Mouse (Mus musculus): ENCODE results near the gene Apeh.

DNA sequence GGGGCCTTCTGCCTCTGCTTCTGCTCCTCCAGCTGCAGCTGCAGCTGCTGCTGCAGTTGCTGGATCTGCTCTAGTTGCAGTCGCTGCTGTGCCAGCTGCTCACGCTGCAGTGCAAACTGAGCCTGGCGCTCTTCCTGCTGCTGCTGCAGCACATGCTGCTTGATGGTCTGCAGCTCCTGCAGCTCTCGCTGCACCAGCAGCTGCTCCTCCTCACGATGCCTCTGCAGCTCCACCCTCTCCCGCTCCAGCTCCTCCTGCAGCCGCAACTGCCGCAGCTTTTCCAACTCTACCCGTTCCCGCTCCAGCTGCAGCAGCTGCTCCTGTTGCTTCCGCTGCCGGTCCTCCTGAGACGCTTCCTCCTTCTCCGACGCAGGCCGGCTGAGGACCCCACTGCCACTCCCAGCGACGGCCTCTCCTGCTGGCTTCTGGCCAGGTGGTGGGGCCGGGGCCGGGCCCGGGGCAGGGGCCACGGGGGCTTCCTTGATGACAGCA is 16.7 kb upstream of the Apeh start:
- TF ChIP-seq POLR2A (IDR thresholded peaks at IDR 0.05; ENCODE audit: insufficient read length, low read depth): no peak
- TF ChIP-seq MYOD1 (IDR thresholded peaks at IDR 0.05; ENCODE audit: control insufficient read depth in 1 of 3, insufficient read length in 2 of 3, low read depth in 2 of 3): peak in 2 of 3 experiments; percentile 53 to 83
- no peak for TF ChIP-seq POLR2AphosphoS2 (IDR thresholded peaks at IDR 0.05; ENCODE audit: insufficient read length, low read depth)
- no peak for TF ChIP-seq USF1 (IDR thresholded peaks at IDR 0.05; ENCODE audit: low read depth)
- TF ChIP-seq MYOG (IDR thresholded peaks at IDR 0.05; ENCODE audit: control insufficient read depth in 1 of 3, insufficient read depth in 1 of 3, insufficient read length in 2 of 3, low read depth in 2 of 3): peak in 1 of 3 experiments; percentile 49
- no peak for TF ChIP-seq TCF12 (IDR thresholded peaks at IDR 0.05; ENCODE audit: insufficient read depth, poor library complexity, severe bottlenecking)
- no peak for TF ChIP-seq E2F4 (IDR thresholded peaks at IDR 0.05; ENCODE audit: insufficient read depth)
- TF ChIP-seq CEBPB (IDR thresholded peaks at IDR 0.05; ENCODE audit: insufficient read depth, poor library complexity, severe bottlenecking): no peak

All from myocyte (in vitro differentiated cells).